Mouse (Mus musculus) E14TG2a.4 (cell line): Measurements from ENCODE around the gene Slc30a9.

ENCODE experiments used
- CTCF ChIP-seq: conservative IDR thresholded peaks from 2 replicates; pipeline ENCODE4 v1.5.1; 2014; ENCODE audit warnings: low read length
- NANOG ChIP-seq: IDR thresholded peaks from 2 replicates; pipeline ENCODE4 v1.6.1; 2014; ENCODE audit warnings: borderline replicate concordance, low read length, mixed read lengths

- TF ChIP-seq CTCF (no peak), NANOG (no peak)
Observed at GRCm38 (mm10) chr5:67295682-67296081, 11.1 kb upstream of the Slc30a9 start.
